Comparison of ENCODE assay signal across 19 mouse cellular contexts in genomic region chr1:33663605-33664117, GRCm38 (mm10). TPM values are rescaled to one million over a fixed set of nuclear protein-coding genes. Genes with fewer than 3 reads are reported as not detected.
A peak's percentile ranks its signal among the peaks of the same experiment; 100 is the strongest.
DNase-seq lines count a peak whose midpoint lies in the region; ATAC-seq and TF ChIP-seq lines count a peak whose summit lies in the region.
"Had no signal": no experiment of that assay in that cellular context is flagged by ENCODE, and none has a peak within 500 bp of the region (broad histone marks: within the 10 kb centered on the region; RNA-seq: fewer than 3 reads in every experiment).

No protein-coding gene starts in this region.

- 88% methylated on average over 19 of the region's 19 CpGs for WGBS in forebrain, embryonic 11.5 days
- 88% methylated on average over 19 of the region's 19 CpGs for WGBS in forebrain, embryonic 12.5 days
- 89% methylated on average over 19 of the region's 19 CpGs for WGBS in midbrain, embryonic 11.5 days
- 87% methylated on average over 19 of the region's 19 CpGs for WGBS in midbrain, postnatal 0 days

- H3K9ac ChIP-seq in forebrain, embryonic 11.5 days (ENCODE audit: low read length): no peak overlapping the region
- no peak overlapping the region for H3K9ac ChIP-seq in forebrain, embryonic 12.5 days
- H3K9ac ChIP-seq in midbrain, embryonic 11.5 days (ENCODE audit: low read length): no peak overlapping the region
- H3K9ac ChIP-seq in midbrain, postnatal 0 days (replicated peaks; ENCODE audit: low read length, poor library complexity, severe bottlenecking): no peak overlapping the region
- H3K9ac ChIP-seq in CH12.LX (ENCODE audit: insufficient read depth, low read depth) (no peak overlapping the region), ES-E14 (ENCODE audit: insufficient read depth, low read depth, low read length, poor library complexity, severe bottlenecking) (no peak overlapping the region)
- H3K9ac ChIP-seq: embryonic facial prominence, embryonic 15.5 days; hindbrain, embryonic 12.5 days; liver, embryonic 14.5 days had no signal

- dilution Hi-C loops in CH12.LX (cut with MboI; ENCODE audit: extremely low pct_ligation_motif_present, extremely low pct_unique_long_range_greater_than_20kb, low sequenced_read_pairs): no loop called here

- no peaks in the 10 kb centered on the region for H3K9me3 ChIP-seq in forebrain, embryonic 11.5 days (ENCODE audit: control insufficient read depth, low read length)
- no peaks in the 10 kb centered on the region for H3K9me3 ChIP-seq in forebrain, embryonic 12.5 days
- H3K9me3 ChIP-seq in midbrain, embryonic 11.5 days (ENCODE audit: control insufficient read depth, low read length): no peaks in the 10 kb centered on the region
- no peaks in the 10 kb centered on the region for H3K9me3 ChIP-seq in midbrain, postnatal 0 days (ENCODE audit: low read length)
- H3K9me3 ChIP-seq in CH12.LX (replicated peaks; ENCODE audit: low read length): no peaks in the 10 kb centered on the region
- no peaks in the 10 kb centered on the region for H3K9me3 ChIP-seq in ES-E14 (ENCODE audit: control insufficient read depth, insufficient read depth, low read depth, low read length)
- H3K9me3 ChIP-seq: embryonic facial prominence, embryonic 10.5 days; embryonic facial prominence, embryonic 15.5 days; hindbrain, embryonic 12.5 days had no signal

- no peaks in the 10 kb centered on the region for H3K27me3 ChIP-seq in forebrain, embryonic 11.5 days (ENCODE audit: control insufficient read depth, insufficient read depth, low read length)
- no peaks in the 10 kb centered on the region for H3K27me3 ChIP-seq in forebrain, embryonic 12.5 days
- no peaks in the 10 kb centered on the region for H3K27me3 ChIP-seq in midbrain, embryonic 11.5 days (ENCODE audit: control insufficient read depth, insufficient read depth, low read length)
- H3K27me3 ChIP-seq in midbrain, postnatal 0 days (ENCODE audit: insufficient read depth, low read length): no peaks in the 10 kb centered on the region
- H3K27me3 ChIP-seq in CH12.LX (replicated peaks): no peaks in the 10 kb centered on the region
- H3K27me3 ChIP-seq: embryonic facial prominence, embryonic 15.5 days; hindbrain, embryonic 12.5 days had no signal

- no peak overlapping the region for H3K4me2 ChIP-seq in forebrain, embryonic 11.5 days (ENCODE audit: low read depth, low read length, severe bottlenecking)
- no peak overlapping the region for H3K4me2 ChIP-seq in forebrain, embryonic 12.5 days
- H3K4me2 ChIP-seq in midbrain, embryonic 11.5 days: no peak overlapping the region
- no peak overlapping the region for H3K4me2 ChIP-seq in midbrain, postnatal 0 days (ENCODE audit: low read depth, low read length, poor library complexity, severe bottlenecking)
- no peak overlapping the region for H3K4me2 ChIP-seq in CH12.LX (ENCODE audit: insufficient read depth, low read depth, poor library complexity, severe bottlenecking)
- H3K4me2 ChIP-seq: embryonic facial prominence, embryonic 15.5 days; hindbrain, embryonic 12.5 days had no signal

- no peak for DNase-seq in forebrain, embryonic 11.5 days (ENCODE audit: low spot score)
- no peak for DNase-seq in midbrain, embryonic 11.5 days (ENCODE audit: low spot score, missing footprints)
- DNase-seq in midbrain, postnatal 0 days (ENCODE audit: low spot score): no peak
- no peak for DNase-seq in CH12.LX (ENCODE audit: extremely low read depth)
- DNase-seq in ES-E14 (ENCODE audit: low read depth, low spot score): no peak
- DNase-seq in right cerebral cortex, adult 2 months (ENCODE audit: low spot score in 2 of 2): no peak
- no peak for DNase-seq in adrenal gland, adult (ENCODE audit: inconsistent age in 2 of 2, low spot score in 1 of 2)
- DNase-seq: adrenal gland, adult 2 months; gastrocnemius, postnatal 10 days; lung, adult 2 months; thymus, adult 18-20 months; thymus, postnatal 25 days had no signal

- ATAC-seq in forebrain, embryonic 11.5 days (replicated peaks; ENCODE audit: low FRiP score): 0 out of 2 replicates have a peak, but pooled peaks have one; percentile 51
- no peak for ATAC-seq in forebrain, embryonic 12.5 days (ENCODE audit: low FRiP score)
- ATAC-seq in midbrain, embryonic 11.5 days (ENCODE audit: low FRiP score): peak; percentile 58
- ATAC-seq in midbrain, postnatal 0 days (ENCODE audit: low FRiP score): no peak
- ATAC-seq: intestine, postnatal 0 days had no signal

- peaks cover 9% of the 10 kb centered on the region for H3K79me2 ChIP-seq in CH12.LX (replicated peaks; ENCODE audit: control insufficient read depth, extremely low read depth, insufficient read depth, poor library complexity, severe bottlenecking)

- TF ChIP-seq POLR2A in CH12.LX (IDR thresholded peaks at IDR 0.05; ENCODE audit: low read depth, low read length): no peak

- in situ Hi-C loops in CH12.LX (cut with MboI; ENCODE audit: low pct_ligation_motif_present, low pct_unique_long_range_greater_than_20kb, low sequenced_read_pairs) (no loop called here), ES-E14 (cut with MboI; ENCODE audit: low sequenced_read_pairs in 2 of 2, unreplicated experiment in 2 of 2) (no loop called here)

- no peak for TF ChIP-seq CTCF in midbrain, postnatal 0 days (IDR thresholded peaks at IDR 0.05)
- TF ChIP-seq CTCF in CH12.LX (conservative IDR thresholded peaks at IDR 0.05 in 1 of 2, IDR thresholded peaks at IDR 0.05 in 1 of 2; ENCODE audit: low read depth in 2 of 2, low read length in 2 of 2): no peak

- H3K36me3 ChIP-seq in forebrain, embryonic 11.5 days (ENCODE audit: control insufficient read depth, insufficient read depth, low read length): no peaks in the 10 kb centered on the region; the same call in 1 of the 2 replicates
- H3K36me3 ChIP-seq in forebrain, embryonic 12.5 days (replicated peaks): peaks cover 50% of the 10 kb centered on the region
- H3K36me3 ChIP-seq in midbrain, embryonic 11.5 days (ENCODE audit: control insufficient read depth, insufficient read depth, low read length): peaks cover 3% of the 10 kb centered on the region; the same call in 1 of the 2 replicates
- H3K36me3 ChIP-seq in midbrain, postnatal 0 days (ENCODE audit: insufficient read depth, low read length): peaks cover 20% of the 10 kb centered on the region
- H3K36me3 ChIP-seq in CH12.LX (replicated peaks in 1 of 2; ENCODE audit: control insufficient read depth in 1 of 2, insufficient read depth in 1 of 2, low read length in 1 of 2) (peaks cover 58 to 87% of the 10 kb centered on the region in 2 experiments), ES-E14 (ENCODE audit: control insufficient read depth, insufficient read depth, low read length, poor library complexity, severe bottlenecking) (peaks cover 15% of the 10 kb centered on the region)

- H3K27ac ChIP-seq in forebrain, embryonic 11.5 days (ENCODE audit: low read depth, low read length): no peak overlapping the region
- H3K27ac ChIP-seq in forebrain, embryonic 12.5 days: no peak overlapping the region
- no peak overlapping the region for H3K27ac ChIP-seq in midbrain, embryonic 11.5 days (ENCODE audit: low read depth, low read length)
- no peak overlapping the region for H3K27ac ChIP-seq in midbrain, postnatal 0 days (ENCODE audit: low read depth, low read length)
- H3K27ac ChIP-seq in CH12.LX (ENCODE audit: insufficient read depth, low read depth): no peak overlapping the region
- no peak overlapping the region for H3K27ac ChIP-seq in ES-E14 (ENCODE audit: insufficient read depth, low read depth, low read length, poor library complexity, severe bottlenecking)
- H3K27ac ChIP-seq: embryonic facial prominence, embryonic 10.5 days; embryonic facial prominence, embryonic 15.5 days; hindbrain, embryonic 12.5 days; liver, embryonic 14.5 days; stomach, postnatal 0 days had no signal

- TF ChIP-seq RAD21 in CH12.LX (IDR thresholded peaks at IDR 0.05; ENCODE audit: low read depth, low read length): no peak

- no peaks in the 10 kb centered on the region for H3K4me1 ChIP-seq in forebrain, embryonic 11.5 days (replicated peaks; ENCODE audit: control insufficient read depth, insufficient read depth, low read length)
- H3K4me1 ChIP-seq in forebrain, embryonic 12.5 days: peaks cover 3% of the 10 kb centered on the region
- H3K4me1 ChIP-seq in midbrain, embryonic 11.5 days (ENCODE audit: control insufficient read depth, insufficient read depth, low read length): no peaks in the 10 kb centered on the region
- no peaks in the 10 kb centered on the region for H3K4me1 ChIP-seq in midbrain, postnatal 0 days (ENCODE audit: insufficient read depth, low read length)
- H3K4me1 ChIP-seq in CH12.LX (ENCODE audit: control insufficient read depth in 1 of 2, insufficient read depth in 2 of 2) (peaks cover 8 to 12% of the 10 kb centered on the region in 2 experiments), ES-E14 (ENCODE audit: control insufficient read depth in 2 of 2, insufficient read depth in 2 of 2, low read length in 2 of 2, poor library complexity in 1 of 2) (peaks cover 0 to 2% of the 10 kb centered on the region in 2 experiments; a peak in 1 of 4 replicates)

- TF ChIP-seq EP300 in CH12.LX (IDR thresholded peaks at IDR 0.05; ENCODE audit: low read length): no peak

- H3K4me3 ChIP-seq in forebrain, embryonic 11.5 days (ENCODE audit: low read depth, low read length): no peak overlapping the region
- H3K4me3 ChIP-seq in forebrain, embryonic 12.5 days (replicated peaks): no peak overlapping the region
- H3K4me3 ChIP-seq in midbrain, embryonic 11.5 days (ENCODE audit: low read depth, low read length): no peak overlapping the region
- H3K4me3 ChIP-seq in midbrain, postnatal 0 days (ENCODE audit: low read depth, low read length): no peak overlapping the region
- H3K4me3 ChIP-seq in CH12.LX (replicated peaks in 1 of 3; ENCODE audit: low read depth in 2 of 3, low read length in 2 of 3, poor library complexity in 1 of 3) (no peak overlapping the region), ES-E14 (ENCODE audit: insufficient read depth in 1 of 2, low read depth in 1 of 2, low read length in 2 of 2, poor library complexity in 1 of 2, severe bottlenecking in 1 of 2) (no peak overlapping the region)
- H3K4me3 ChIP-seq: embryonic facial prominence, embryonic 10.5 days; embryonic facial prominence, embryonic 15.5 days; hindbrain, embryonic 12.5 days had no signal

RNA-seq across cellular contexts. Expression of gene Prim2, which starts 5.9 kb away (rescaled TPM):
- polyA plus RNA-seq in forebrain, embryonic 11.5 days (2014; fragmentation: Nextera tagmentation; extraction: Ambion mirVana): 58.4 and 58.8 TPM in 2 replicates
- 50.0 and 50.7 TPM in 2 replicates for polyA plus RNA-seq in forebrain, embryonic 12.5 days (2016; fragmentation: Nextera tagmentation; extraction: Ambion mirVana)
- polyA plus RNA-seq in midbrain, embryonic 11.5 days (2014; fragmentation: Nextera tagmentation; extraction: Ambion mirVana): 55.0 and 57.7 TPM in 2 replicates
- 18.7 and 21.5 TPM in 2 replicates for total RNA-seq in midbrain, postnatal 0 days (2014; rRNA removed)
- polyA plus RNA-seq in midbrain, postnatal 0 days (2015; fragmentation: Nextera tagmentation; extraction: Ambion mirVana): 12.6 and 13.2 TPM in 2 replicates
- total RNA-seq in CH12.LX (2012; rRNA removed): 41.3 and 45.9 TPM in 2 replicates
- total RNA-seq in CH12.LX (2014; rRNA removed): 72.6 and 78.8 TPM in 2 replicates
- 50.7 and 51.7 TPM in 2 replicates for polyA plus RNA-seq in CH12.LX (2012; ENCODE audit: insufficient read length, low read depth)
- total RNA-seq in ES-E14 (2012; rRNA removed): 34.7 and 39.0 TPM in 2 replicates

RNA-seq across cellular contexts. Expression of gene Rab23, which starts 56.0 kb away (rescaled TPM):
- polyA plus RNA-seq in forebrain, embryonic 11.5 days (2014; fragmentation: Nextera tagmentation; extraction: Ambion mirVana): 27.4 and 30.2 TPM in 2 replicates
- polyA plus RNA-seq in forebrain, embryonic 12.5 days (2016; fragmentation: Nextera tagmentation; extraction: Ambion mirVana): 30.7 and 32.3 TPM in 2 replicates
- 28.2 and 28.6 TPM in 2 replicates for polyA plus RNA-seq in midbrain, embryonic 11.5 days (2014; fragmentation: Nextera tagmentation; extraction: Ambion mirVana)
- total RNA-seq in midbrain, postnatal 0 days (2014; rRNA removed): 9.3 and 13.2 TPM in 2 replicates
- polyA plus RNA-seq in midbrain, postnatal 0 days (2015; fragmentation: Nextera tagmentation; extraction: Ambion mirVana): 25.0 and 29.8 TPM in 2 replicates
- total RNA-seq in CH12.LX (2012; rRNA removed): 5.8 and 5.9 TPM in 2 replicates
- 5.0 and 6.7 TPM in 2 replicates for total RNA-seq in CH12.LX (2014; rRNA removed)
- polyA plus RNA-seq in CH12.LX (2012; ENCODE audit: insufficient read length, low read depth): 16.8 and 17.6 TPM in 2 replicates
- total RNA-seq in ES-E14 (2012; rRNA removed): 20.6 and 20.7 TPM in 2 replicates

Comparison
In these comparisons a context has a peak if more than half of its experiments do, and no peak if none do; other contexts are left out.
1. ATAC-seq: peak in forebrain, embryonic 11.5 days (single experiment) and midbrain, embryonic 11.5 days (single experiment); none in forebrain, embryonic 12.5 days (single experiment) and midbrain, postnatal 0 days (single experiment).